Mouse (Mus musculus) mesoderm, embryonic 11.5 days (tissue): ENCODE results near the gene Atp8a2.

ENCODE experiments used
- DNase-seq: peaks from one replicate; pipeline ENCODE4 v3.0.0-alpha.2; 2012; ENCODE audit warnings: low read depth, low spot score

Atp8a2 gene

DNA sequence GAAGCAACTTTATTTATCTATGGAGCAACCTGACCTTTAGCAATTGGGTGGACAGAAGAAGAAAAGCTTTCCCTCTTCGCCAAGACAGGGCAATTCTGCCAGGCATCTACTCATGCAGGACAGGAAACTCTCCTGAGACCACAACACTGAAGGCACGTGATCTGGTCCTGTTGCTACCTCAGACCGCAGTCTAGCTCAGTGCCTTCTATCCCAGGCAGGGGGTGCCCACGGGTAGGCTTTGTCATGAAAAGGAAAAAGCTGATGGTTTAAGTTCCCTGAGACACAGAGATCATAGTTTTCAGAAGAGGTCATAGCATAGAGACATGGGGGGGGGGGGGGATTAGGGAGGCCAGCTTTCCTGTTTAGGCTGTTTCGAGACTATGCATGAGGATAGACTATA is 269.2 kb downstream of the Atp8a2 start:
- DNase-seq, result no peak

DNA sequence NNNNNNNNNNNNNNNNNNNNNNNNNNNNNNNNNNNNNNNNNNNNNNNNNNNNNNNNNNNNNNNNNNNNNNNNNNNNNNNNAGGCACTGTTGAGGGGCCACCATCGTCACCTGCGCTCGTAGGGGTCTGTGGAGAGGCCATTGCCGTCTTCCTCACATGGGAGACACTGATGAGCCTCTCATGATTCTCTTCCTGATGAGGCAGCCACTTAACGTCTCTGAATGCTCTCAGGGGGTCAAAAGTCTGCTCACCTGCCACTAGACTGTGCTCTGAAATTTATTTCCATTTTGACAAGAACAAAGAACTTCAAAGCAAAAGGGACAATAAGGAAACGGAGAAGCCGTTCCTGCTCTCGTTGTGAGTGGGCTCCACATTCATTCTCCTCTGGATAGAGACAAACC is 277.1 kb downstream of the Atp8a2 start:
- DNase-seq, result no peak

DNA sequence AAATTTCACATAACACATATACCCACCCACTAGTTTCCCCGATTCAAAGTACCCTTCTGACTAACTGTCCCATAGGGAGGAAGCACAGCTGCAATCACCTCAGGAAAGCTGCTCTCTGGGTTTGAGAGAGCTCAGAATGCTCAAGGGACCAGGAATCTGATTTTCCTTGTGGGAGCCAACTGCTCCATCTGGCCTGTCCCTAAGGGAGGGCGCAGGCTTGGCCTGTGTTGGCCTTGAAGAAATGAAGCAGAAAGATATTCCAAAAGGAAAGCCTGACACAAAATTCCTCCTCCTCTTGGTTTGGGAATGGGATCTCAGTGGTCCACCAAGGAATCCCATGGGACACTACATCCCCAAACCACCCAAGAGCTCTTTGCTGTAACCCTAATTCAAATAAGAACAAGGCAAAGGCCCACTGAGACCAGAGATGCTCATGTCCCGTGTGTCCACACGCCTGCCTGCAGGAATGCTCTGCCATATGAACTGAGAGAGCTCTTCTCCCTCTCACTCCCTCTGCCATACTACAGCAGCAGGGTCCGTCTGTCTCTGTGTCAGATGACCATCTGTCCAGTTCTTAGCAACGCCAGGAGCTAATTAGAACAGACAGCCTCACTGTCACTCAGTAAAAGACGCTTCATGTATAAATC is 293.4 kb downstream of the Atp8a2 start:
- no peak for DNase-seq

DNA sequence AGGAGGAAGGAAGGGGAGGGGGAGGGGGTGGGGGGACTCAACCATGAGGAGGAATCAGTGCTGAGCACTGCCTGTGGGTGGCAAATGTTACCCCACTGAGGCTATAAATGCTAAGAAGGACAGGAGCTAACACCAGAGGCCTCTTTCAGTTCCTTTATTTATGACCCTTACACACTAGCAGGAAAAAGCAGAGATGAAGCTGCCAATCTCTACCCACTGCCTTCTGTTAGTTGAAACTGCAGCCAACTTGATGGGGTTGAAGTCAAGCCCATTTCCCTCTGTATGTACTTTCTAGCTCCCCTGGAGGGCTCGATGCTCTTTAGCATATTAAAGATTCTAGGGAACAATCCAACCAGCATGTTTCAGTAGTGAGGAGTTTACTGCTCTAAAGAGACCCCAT is 303.0 kb downstream of the Atp8a2 start:
- no peak for DNase-seq

DNA sequence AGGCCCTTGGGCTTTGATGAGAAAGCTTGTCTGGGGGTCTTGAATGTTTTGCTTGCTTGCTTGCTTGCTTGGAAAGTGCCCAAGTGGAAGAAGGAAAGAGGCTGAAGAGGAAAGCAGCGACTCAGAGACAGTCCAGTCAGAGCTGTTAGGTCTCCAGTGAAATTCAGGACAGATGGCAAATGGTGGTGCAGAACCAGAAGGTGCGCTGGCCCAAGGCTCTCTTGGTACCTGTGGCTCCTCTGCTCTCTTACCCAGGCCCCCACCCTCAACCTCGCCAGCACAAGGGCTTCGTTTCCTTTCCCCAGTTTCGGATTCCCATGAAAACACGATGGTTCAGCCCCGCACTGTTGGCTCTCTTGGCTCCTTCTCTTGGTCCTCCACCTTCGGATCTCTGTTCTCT is 304.9 kb downstream of the Atp8a2 start:
- DNase-seq, result no peak

DNA sequence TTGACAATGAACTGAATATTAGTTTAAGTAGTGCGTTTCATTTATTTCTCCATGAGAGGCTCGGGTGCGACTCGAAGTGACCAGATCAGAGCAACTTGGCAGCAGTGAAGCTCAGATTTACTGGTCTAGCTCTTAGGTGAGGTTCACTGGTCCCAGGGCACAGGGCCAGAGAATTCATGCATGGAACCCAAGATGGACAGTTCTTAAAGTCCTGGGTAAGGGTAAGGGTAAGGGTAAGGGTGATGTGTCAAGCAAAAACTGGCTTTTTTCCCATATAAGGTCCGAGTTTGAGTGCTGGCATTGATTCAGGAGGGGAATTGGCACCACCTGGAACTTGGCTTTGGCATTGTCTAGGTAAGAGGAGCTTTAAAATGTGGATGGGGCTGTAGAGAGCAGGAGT is 305.5 kb downstream of the Atp8a2 start:
- no peak for DNase-seq

DNA sequence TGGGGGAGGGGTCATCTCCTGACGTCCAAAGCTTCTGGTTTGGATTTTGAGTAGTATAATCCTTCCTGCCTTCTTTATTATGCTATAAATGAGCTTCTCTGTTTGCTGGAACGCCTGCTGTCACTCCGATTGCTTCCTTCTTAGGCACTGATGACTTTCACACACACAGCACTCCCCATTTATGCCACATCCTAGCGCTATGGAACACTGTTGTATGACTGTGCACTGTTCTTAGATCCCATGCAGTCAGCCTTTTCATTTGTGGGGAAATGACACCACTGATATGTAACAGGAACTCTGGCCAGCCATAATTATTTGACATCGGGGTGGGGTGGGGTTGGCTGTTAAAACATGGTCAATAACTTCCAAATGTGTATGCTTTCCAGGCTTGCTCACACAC is 306.2 kb downstream of the Atp8a2 start:
- no peak for DNase-seq

DNA sequence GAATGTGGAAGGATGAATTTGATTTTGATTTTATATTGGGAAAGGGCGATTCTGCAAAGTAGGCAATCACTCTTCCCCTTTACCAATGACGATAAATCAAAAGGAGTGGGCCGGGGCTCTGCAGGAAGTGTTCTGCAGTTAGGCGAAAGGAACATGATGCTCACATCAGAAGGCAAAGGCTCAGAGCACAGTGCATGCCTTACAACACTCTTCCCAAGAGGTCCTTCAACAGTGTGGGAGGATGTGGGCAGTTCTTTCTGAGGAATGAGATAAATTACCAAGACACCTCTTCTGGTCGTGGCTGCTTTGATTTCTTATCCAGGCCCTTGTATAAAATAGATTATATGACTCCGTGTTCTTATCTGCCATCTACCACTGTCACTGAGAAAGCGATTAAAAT is 306.9 kb downstream of the Atp8a2 start:
- DNase-seq, result no peak

DNA sequence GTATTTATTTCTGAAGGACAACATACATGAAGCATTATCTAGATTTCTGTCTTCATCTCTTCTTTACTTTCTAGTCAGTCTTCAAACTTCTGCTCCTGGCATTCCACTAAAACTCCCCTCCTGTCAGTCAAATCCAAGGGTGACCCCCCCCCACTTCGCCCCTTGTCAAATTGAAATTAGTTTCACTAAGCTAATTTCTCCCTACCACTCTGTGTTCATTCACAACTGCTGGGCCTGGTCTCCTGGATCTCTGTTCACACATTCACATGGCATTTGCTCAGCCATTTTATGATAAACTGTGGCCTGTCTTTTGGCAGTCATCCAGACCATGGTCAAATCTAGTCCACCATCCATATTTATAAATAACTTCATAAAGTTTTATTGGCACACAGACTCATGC is 308.5 kb downstream of the Atp8a2 start:
- DNase-seq, result no peak

DNA sequence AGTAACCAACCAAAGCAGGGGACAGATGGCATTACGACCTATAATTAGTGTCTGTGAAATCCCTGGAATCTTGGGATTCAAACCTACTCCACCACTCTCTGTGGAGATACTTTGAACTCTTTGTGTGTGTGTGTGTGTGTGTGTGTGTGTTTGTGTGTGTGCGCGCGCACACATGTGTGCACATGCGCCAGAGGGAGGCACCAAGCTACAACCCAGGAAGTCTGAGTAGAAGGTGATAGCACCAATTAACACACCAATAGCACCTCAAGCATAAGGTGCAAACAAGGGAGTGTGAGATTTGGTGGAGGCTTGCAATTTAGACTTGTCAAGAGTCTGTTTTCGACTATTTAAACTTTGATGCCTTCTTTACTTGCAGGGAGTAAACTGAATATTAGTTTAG is 308.9 kb downstream of the Atp8a2 start:
- DNase-seq, result no peak

DNA sequence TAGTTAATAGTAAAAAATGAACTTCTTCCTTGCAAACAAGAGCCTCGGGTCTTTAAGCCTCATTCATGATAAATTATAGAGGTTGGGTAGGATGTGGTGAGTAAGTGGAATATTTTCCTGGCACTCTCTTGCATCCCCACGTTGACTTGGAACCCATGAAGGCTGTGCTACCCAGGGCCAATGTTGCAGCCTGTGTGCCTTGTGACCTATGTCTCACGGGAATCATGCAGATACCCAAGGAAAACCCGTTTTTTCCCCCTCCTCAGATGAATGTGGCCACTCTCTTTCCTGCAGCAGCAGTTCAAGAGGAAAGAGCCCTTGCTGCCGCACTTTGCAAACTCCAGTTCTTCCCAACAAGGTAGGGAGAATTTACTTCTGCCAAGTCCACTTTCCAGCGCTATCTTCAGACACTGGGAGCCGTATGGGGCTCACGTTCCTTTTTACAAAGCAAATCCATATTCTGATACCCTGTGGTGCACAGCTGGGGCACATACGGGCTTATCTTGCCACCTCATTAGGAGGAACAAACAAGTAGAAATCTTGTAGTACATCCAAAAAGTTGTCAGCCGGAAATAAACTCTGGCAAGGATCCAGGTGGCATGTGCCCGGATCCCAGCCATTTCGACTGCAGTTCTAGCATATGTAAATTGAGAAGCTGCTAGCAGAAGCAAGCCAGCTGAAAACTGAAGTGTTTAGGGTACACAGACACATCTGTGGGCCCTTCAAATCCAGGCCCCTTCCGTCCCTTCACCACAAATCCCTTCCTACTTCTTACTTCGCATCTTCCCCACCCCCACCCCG is 309.7 kb downstream of the Atp8a2 start:
- no peak for DNase-seq

DNA sequence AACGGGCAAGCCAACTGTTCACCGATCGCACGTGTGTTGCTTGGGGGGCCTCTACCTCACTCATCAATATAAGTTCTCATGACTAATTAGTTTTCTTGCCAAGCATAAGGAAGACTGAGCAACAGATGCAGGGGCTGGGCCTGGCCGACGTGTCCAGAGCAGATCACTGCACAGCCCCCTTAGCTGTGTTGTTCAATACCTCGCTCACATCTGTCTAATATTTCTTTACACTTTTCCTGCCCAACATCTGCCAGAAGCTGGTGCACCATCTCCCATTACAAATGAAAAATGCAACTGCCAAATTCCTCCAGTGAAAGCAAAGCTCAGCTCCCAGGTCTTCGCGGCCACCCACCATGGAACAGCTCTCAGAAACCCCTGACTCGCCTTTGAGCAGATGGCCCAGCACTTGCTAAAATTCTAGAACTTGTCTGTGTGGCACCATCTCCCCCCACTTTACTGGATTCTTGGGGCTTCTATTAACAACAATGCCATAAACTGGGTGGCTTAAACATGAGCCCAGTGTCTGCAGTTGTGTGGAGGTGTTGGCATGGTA is 313.4 kb downstream of the Atp8a2 start:
- no peak for DNase-seq

DNA sequence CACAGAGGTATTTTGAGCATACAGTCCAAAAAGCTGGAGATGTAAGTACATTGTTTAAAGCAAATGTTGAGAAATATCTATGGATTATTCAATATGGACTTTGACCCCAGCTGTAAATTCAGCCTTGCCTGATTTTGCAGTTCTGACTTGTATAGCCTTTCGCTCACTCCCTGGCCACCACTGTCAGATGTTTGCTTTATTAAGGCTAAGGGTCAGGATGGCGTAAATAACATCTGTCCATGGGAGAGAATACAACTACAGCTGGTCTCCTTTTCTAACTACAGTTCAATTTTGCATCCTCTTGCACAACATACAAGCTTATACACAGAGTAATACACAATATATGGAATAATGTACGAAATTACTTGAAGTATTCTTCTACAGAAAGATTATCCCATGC is 316.1 kb downstream of the Atp8a2 start:
- DNase-seq, result no peak

DNA sequence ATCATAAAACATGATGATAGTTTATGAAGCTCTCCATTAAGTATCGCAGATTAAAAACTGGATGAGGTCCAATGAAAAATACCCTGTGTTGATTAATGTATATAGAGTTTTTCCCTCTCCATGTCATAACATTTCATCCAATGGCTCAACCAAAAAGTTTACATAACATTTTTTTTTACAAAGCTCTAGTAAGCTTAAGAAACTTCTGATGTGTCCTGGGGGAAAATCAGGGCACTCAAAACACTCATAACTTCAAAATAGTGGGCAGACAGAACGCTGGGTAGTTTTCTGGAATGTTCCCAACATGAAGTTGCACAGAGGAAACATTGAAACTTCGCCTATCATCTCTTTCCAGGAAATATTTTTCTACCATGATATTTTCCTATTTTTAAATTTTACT is 318.7 kb downstream of the Atp8a2 start:
- no peak for DNase-seq

DNA sequence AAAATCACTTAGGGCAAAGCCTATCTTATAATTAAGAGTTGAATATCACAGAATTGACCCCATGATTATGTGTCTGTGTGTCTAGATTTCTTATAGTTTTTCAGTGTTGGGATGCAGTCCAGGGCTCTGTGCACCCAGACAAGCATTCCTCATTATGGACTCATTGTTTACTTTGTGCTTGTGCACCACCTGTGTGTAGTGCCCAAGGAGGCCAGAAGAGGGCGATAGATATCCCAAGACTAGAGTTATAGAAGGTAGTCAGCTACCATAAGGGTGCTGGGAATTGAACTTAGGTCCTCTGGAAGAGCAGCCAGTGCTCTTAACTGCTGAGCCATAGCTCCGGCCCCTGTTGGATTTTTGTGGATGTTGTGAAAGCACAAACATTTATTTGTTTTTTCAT is 320.5 kb downstream of the Atp8a2 start:
- no peak for DNase-seq

DNA sequence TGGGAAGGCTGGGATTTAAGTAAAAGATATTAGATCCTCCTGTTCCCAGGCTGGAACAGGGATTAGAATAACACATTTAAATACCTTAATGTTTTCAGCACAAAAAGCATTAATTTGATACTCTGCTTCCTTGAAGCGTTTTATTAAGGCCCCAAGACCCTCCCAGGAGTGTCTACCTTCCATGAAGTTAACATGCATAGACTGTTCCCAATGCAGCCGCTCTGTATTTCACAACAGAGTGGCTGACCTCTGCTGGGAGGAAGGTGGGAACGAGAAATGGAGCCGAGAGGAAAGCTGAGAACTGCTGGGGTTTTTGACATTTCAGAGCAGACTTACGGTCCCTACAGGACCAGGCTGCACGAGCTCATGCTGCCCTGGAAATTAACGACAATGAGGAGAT is 328.6 kb downstream of the Atp8a2 start:
- no peak for DNase-seq

DNA sequence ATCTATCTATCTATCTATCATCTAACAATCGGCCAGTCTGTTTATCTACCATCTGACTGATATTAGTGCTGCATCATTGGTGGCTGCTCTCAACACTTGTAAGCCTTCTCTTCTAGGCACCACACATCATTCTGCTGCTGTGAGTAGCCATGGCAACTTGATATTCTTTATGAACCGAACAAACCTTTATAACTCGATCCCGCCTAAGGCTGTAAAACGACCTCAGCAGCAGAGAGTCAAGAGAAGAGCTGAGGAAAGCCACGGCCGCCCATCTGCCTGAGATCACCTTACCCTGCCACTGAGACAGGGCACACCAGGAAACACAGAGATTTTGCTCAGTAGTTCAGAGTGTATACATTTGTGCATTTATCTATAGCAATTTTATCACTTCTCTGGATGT is 329.2 kb downstream of the Atp8a2 start:
- DNase-seq, result no peak

DNA sequence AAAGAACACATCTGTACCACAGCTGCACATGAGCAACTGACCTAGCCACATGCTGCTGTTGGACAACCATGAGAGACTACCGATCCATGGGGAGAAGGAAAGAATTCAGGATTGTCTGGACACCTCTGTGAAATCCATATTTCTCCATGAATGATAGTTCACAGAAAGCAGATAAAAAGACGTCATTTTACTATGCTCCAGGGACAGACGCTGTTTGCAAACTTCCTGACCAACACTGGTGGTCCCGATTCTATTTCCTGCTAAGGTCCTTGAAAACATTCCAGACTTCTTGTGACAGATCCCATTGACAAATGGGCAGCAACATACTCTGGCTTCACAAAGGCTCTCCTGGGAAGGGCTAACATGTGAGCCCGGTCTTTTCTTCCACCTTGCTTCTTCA is 331.0 kb downstream of the Atp8a2 start:
- peak; percentile 76 for DNase-seq

DNA sequence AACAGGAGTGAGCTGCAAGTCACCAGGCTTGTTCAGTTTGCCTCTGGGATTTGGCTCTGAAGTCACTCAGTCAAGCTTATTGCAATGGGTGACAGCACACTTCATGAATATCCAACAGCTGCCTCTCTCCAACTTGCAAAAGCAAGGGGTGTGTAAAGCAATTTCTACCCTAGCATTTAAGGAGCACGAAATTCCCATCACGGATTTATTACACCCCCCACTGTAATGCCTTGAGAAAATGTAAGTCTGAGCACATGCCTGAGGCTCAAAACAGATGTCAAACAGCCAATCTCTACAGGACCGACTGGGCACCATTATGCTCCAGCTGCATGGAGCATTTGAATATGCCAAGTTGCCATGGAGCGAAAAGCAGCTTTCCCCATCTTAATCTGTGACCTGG is 334.6 kb downstream of the Atp8a2 start:
- DNase-seq, result peak; percentile 31

DNA sequence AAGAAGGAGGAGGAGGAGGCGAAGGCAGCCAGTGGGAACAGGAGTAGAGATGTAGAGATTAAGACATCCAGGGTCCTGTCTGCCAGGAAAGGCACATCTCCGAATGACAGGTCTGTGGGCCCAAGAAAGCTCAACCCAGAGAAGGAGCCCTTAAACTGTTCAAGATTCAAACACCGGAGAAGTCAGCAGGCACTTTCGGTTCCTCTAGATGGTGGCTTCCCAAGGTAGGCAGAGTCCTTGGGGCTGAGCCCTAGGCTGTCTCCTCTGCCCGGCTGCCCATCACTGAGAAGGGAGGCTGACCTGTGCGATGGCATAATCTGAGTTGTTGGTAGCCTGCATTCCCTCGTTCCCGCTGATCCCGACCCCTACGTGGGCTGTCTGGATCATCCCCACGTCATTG is 337.1 kb downstream of the Atp8a2 start:
- DNase-seq, result no peak

DNA sequence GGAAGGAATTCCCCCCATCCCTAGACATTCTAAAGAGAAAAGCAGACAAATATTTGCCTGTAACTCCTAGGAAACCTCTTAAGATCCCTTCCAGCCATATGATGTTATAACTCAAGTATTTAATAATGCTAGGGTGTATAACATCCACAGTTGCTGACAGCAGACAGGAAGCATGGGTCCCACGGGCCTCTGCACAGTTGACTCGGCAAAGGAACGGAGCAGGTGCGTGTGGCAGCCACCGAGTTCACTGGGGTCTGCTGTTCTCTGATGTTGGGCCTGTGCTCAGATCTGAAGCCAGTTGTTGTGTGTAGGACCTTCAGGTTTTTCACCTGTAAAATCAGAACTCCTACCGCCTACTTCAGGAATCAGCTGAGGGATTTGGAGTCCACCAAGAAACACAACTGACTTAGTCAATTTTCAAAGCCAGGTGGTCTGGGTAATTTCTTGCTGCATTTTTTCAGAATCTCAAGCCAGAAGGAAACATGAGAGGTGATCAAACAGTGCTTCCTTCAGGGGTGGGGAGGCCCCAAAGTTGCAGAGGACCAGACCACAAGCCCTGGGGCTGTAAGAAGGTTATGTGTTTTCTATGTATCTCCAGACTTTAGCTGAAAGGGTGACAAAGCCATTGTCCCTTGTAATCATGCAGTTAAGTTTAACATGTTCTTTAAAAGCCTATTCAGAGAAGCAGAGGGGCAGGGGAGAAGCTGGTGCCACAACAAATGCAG is 338.3 kb downstream of the Atp8a2 start:
- peak; percentile 30 for DNase-seq

DNA sequence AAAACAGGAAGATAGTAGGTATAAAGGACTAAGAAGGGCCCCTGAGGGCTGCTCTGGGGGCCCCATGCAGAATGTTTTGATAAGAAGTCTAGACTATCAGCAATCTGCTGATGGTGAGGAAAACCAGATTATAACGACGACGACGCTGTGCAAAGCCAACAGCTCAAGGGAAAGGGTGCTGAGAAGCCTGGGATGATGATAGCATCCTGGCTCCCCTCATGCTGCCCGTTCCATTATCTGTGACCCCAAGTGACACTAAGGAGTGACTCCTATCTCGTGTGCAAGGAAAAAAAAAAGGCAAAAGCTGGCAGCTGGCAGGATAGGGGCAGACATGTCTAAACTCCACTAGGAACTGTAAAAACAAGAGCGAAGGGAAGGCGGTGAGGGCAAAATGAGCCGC is 343.8 kb downstream of the Atp8a2 start:
- DNase-seq, result no peak
